Comparison of ENCODE assay signal across 19 mouse cellular contexts in genomic region chr14:16962216-16962826, GRCm38 (mm10).
A peak's percentile ranks its signal among the peaks of the same experiment; 100 is the strongest.
DNase-seq lines count a peak whose midpoint lies in the region; ATAC-seq and TF ChIP-seq lines count a peak whose summit lies in the region.
"Had no signal": no experiment of that assay in that cellular context is flagged by ENCODE, and none has a peak within 500 bp of the region (broad histone marks: within the 10 kb centered on the region; RNA-seq: fewer than 3 reads in every experiment).

No protein-coding gene starts in this region.

- H3K36me3 ChIP-seq in embryonic facial prominence, embryonic 12.5 days, result no peaks in the 10 kb centered on the region
- no peaks in the 10 kb centered on the region for H3K36me3 ChIP-seq in limb, embryonic 13.5 days
- no peaks in the 10 kb centered on the region for H3K36me3 ChIP-seq in kidney, adult 2 months (ENCODE audit: control insufficient read depth, insufficient read depth, low read length)
- H3K36me3 ChIP-seq: forebrain, embryonic 15.5 days; heart, embryonic 13.5 days; hindbrain, embryonic 15.5 days had no signal

- no peak for TF ChIP-seq CTCF in kidney, adult 2 months (conservative IDR thresholded peaks at IDR 0.05; ENCODE audit: insufficient read depth, insufficient read length, low read depth, low read length)

- DNase-seq in NIH3T3 (ENCODE audit: low read depth), result peak; percentile 17
- peak; percentile 16 for DNase-seq in forelimb bud, embryonic 11.5 days (ENCODE audit: low read depth, low spot score)
- DNase-seq in right cerebral cortex, adult 2 months (ENCODE audit: low spot score in 2 of 2), result no peak
- no peak for DNase-seq in frontal cortex, adult 2 months (ENCODE audit: extremely low spot score in 1 of 2, low spot score in 1 of 2)
- no peak for DNase-seq in kidney, adult 2 months
- DNase-seq: adrenal gland, postnatal 14 days; cerebellum, adult 11-12 months; cerebellum, adult 9-10 months; cerebellum, postnatal 25 days; gastrocnemius, postnatal 14 days; heart, adult 2 months; heart, postnatal 36 days had no signal

- H3K9ac ChIP-seq in embryonic facial prominence, embryonic 12.5 days, result no peak overlapping the region
- H3K9ac ChIP-seq in limb, embryonic 13.5 days, result no peak overlapping the region
- H3K9ac ChIP-seq: forebrain, embryonic 15.5 days; heart, embryonic 13.5 days; hindbrain, embryonic 15.5 days had no signal

- TF ChIP-seq POLR2A in kidney, adult 2 months (IDR thresholded peaks at IDR 0.05; ENCODE audit: low read depth, low read length), result no peak

- peaks cover 37% of the 10 kb centered on the region for H3K4me1 ChIP-seq in embryonic facial prominence, embryonic 12.5 days
- H3K4me1 ChIP-seq in limb, embryonic 13.5 days, result peaks cover 56% of the 10 kb centered on the region
- no peaks in the 10 kb centered on the region for H3K4me1 ChIP-seq in kidney, adult 2 months (ENCODE audit: control insufficient read depth, insufficient read depth, low read length)
- H3K4me1 ChIP-seq: forebrain, embryonic 15.5 days; hindbrain, embryonic 15.5 days had no signal

- no peaks in the 10 kb centered on the region for H3K9me3 ChIP-seq in embryonic facial prominence, embryonic 12.5 days
- no peaks in the 10 kb centered on the region for H3K9me3 ChIP-seq in limb, embryonic 13.5 days
- H3K9me3 ChIP-seq: forebrain, embryonic 15.5 days; heart, embryonic 13.5 days; hindbrain, embryonic 15.5 days had no signal

- H3K27me3 ChIP-seq in embryonic facial prominence, embryonic 12.5 days, result no peaks in the 10 kb centered on the region
- H3K27me3 ChIP-seq in limb, embryonic 13.5 days, result no peaks in the 10 kb centered on the region
- no peaks in the 10 kb centered on the region for H3K27me3 ChIP-seq in kidney, adult 2 months (replicated peaks; ENCODE audit: control insufficient read depth, insufficient read depth, low read length)
- H3K27me3 ChIP-seq: forebrain, embryonic 15.5 days; heart, embryonic 13.5 days; hindbrain, embryonic 15.5 days; Patski had no signal

- 0 out of 2 replicates have a peak, but pooled peaks have one; percentile 63 for ATAC-seq in embryonic facial prominence, embryonic 12.5 days (ENCODE audit: insufficient number of reproducible peaks, insufficient read depth, low FRiP score, low TSS enrichment)
- ATAC-seq in limb, embryonic 13.5 days (ENCODE audit: low FRiP score, low read depth), result peak; percentile 57
- ATAC-seq: activated CD4-positive, CD25-positive, alpha-beta regulatory T cell, adult 4 months; forebrain, embryonic 15.5 days; Patski had no signal

- H3K4me3 ChIP-seq in embryonic facial prominence, embryonic 12.5 days, result no peak overlapping the region
- no peak overlapping the region for H3K4me3 ChIP-seq in limb, embryonic 13.5 days
- H3K4me3 ChIP-seq in kidney, adult 2 months (ENCODE audit: insufficient read depth, low read depth, low read length), result no peak overlapping the region
- H3K4me3 ChIP-seq: forebrain, embryonic 15.5 days; heart, adult 2 months; heart, embryonic 13.5 days; hindbrain, embryonic 15.5 days had no signal

- no peak overlapping the region for H3K4me2 ChIP-seq in embryonic facial prominence, embryonic 12.5 days (replicated peaks)
- no peak overlapping the region for H3K4me2 ChIP-seq in limb, embryonic 13.5 days (replicated peaks)
- H3K4me2 ChIP-seq: forebrain, embryonic 15.5 days; heart, embryonic 13.5 days; hindbrain, embryonic 15.5 days had no signal

- H3K27ac ChIP-seq in embryonic facial prominence, embryonic 12.5 days, result peak overlapping the region; percentile 38
- H3K27ac ChIP-seq in limb, embryonic 13.5 days, result peak overlapping the region; percentile 39; the same call in 1 of the 2 replicates
- H3K27ac ChIP-seq in kidney, adult 2 months (ENCODE audit: insufficient read depth, low read depth, low read length), result no peak overlapping the region
- H3K27ac ChIP-seq: forebrain, embryonic 15.5 days; heart, adult 2 months; heart, embryonic 13.5 days; hindbrain, embryonic 15.5 days had no signal

- 26% methylated on average over 3 of the region's 3 CpGs for WGBS in embryonic facial prominence, embryonic 12.5 days
- WGBS in limb, embryonic 13.5 days, result 26% methylated on average over 3 of the region's 3 CpGs
- 92% methylated on average over 3 of the region's 3 CpGs for WGBS in kidney, adult 2 months

Comparison
In these comparisons a context has a peak if more than half of its experiments do, and no peak if none do; other contexts are left out.
1. DNase-seq: peak in NIH3T3 (single experiment) and forelimb bud, embryonic 11.5 days (single experiment); none in right cerebral cortex, adult 2 months (0 of 2), frontal cortex, adult 2 months (0 of 2) and kidney, adult 2 months (single experiment).